Mouse (Mus musculus) stomach, embryonic 16.5 days (tissue): ENCODE data around the gene Sntg2. TPM values are rescaled to one million over a fixed set of nuclear protein-coding genes. Genes with fewer than 3 reads are reported as not detected.

Experiments
- ATAC-seq: fragments of 200-750 bp; cut with Nextera tagmentation; 2 replicates; pipeline ENCODE4 v1.8.0; 2017; ENCODE audit warnings: moderate number of reproducible peaks, moderate TSS enrichment; ENCODE audit not compliant: insufficient read depth, low FRiP score
- H3K27ac ChIP-seq: fragments of 300-500 bp; sonication (generic); 2 replicates; pipeline ENCODE4 v1.5.1; 2014; ENCODE audit warnings: low read length
- H3K27me3 ChIP-seq: fragments of 300-500 bp; sonication (generic); 2 replicates; pipeline ENCODE4 v1.6.1; 2014; ENCODE audit warnings: low read length, control low read depth, mixed read lengths; ENCODE audit not compliant: control insufficient read depth, insufficient read depth
- H3K36me3 ChIP-seq: fragments of 300-500 bp; sonication (generic); 2 replicates; pipeline ENCODE4 v1.6.1; 2014; ENCODE audit warnings: low read length; ENCODE audit not compliant: control insufficient read depth, insufficient read depth
- H3K4me1 ChIP-seq: fragments of 300-500 bp; sonication (generic); 2 replicates; pipeline ENCODE4 v1.6.1; 2014; ENCODE audit warnings: low read length, control low read depth, mixed read lengths; ENCODE audit not compliant: control insufficient read depth, insufficient read depth
- H3K4me2 ChIP-seq: fragments of 300-500 bp; sonication (generic); 2 replicates; pipeline ENCODE4 v1.6.1; 2014; ENCODE audit warnings: low read depth, low read length, mixed read lengths
- H3K4me3 ChIP-seq: fragments of 300-500 bp; sonication (generic); replicated peaks from 2 replicates; pipeline ENCODE4 v1.5.1; 2014; ENCODE audit warnings: mild to moderate bottlenecking, low read length
- H3K9ac ChIP-seq: fragments of 300-500 bp; sonication (generic); 2 replicates; pipeline ENCODE4 v1.6.1; 2014; ENCODE audit warnings: low read length
- H3K9me3 ChIP-seq: fragments of 300-500 bp; sonication (generic); replicated peaks from 2 replicates; pipeline ENCODE4 v1.6.1; 2016; ENCODE audit warnings: low read length, control low read depth; ENCODE audit not compliant: control insufficient read depth
- WGBS: fragments of 180-500 bp; shearing (Covaris S2); extraction: QIAGEN DNeasy Blood & Tissue Kit; methylation state at CpG from one replicate; pipeline ENCODE4 v1.1.7; 2014; 5-methylcytosine and 5-hydroxymethylcytosine counted together
- polyA plus RNA-seq: library from polyadenylated mRNA; unstranded; fragments of >200 nt; fragmentation: Nextera tagmentation; extraction: Ambion mirVana; gene quantifications from 2 replicates; pipeline ENCODE4 v1.2.1, GENCODE M21; 2015

Gene Sntg2
- polyA plus RNA-seq, 1 experiment from 2014 or later: 29.7 TPM

GRCm38 (mm10) chr12:30202763-30203162 lies 170.4 kb downstream of the Sntg2 start:
- Histone ChIP-seq H3K27me3 (no peaks in the 10 kb centered on the region), H3K9me3 (no peaks in the 10 kb centered on the region), H3K4me3 (no peak overlapping the region), H3K4me1 (no peaks in the 10 kb centered on the region), H3K36me3 (no peaks in the 10 kb centered on the region), H3K9ac (no peak overlapping the region), H3K4me2 (no peak overlapping the region), H3K27ac (no peak overlapping the region)
- WGBS: 67% methylated on average over 1 of the region's 1 CpGs
- ATAC-seq: no peak

- H3K4me3 ChIP-seq: no peak overlapping the region
- H3K27ac ChIP-seq: no peak overlapping the region
- H3K4me2 ChIP-seq: no peak overlapping the region
- no peak for ATAC-seq
- H3K36me3 ChIP-seq: no peaks in the 10 kb centered on the region
- WGBS: 81% methylated on average over 5 of the region's 5 CpGs
- H3K27me3 ChIP-seq: no peaks in the 10 kb centered on the region
- H3K9ac ChIP-seq: no peak overlapping the region
- H3K9me3 ChIP-seq: no peaks in the 10 kb centered on the region
- H3K4me1 ChIP-seq: no peaks in the 10 kb centered on the region
Observed at GRCm38 (mm10) chr12:30201031-30201430, 172.1 kb downstream of the Sntg2 start.

- Histone ChIP-seq H3K4me3 (no peak overlapping the region), H3K4me2 (no peak overlapping the region; the same call in 1 of the 2 replicates), H3K4me1 (no peaks in the 10 kb centered on the region), H3K9ac (no peak overlapping the region), H3K27ac (no peak overlapping the region), H3K9me3 (no peaks in the 10 kb centered on the region), H3K27me3 (no peaks in the 10 kb centered on the region), H3K36me3 (no peaks in the 10 kb centered on the region)
- WGBS: 80% methylated on average over 7 of the region's 7 CpGs
- no peak for ATAC-seq
Observed at GRCm38 (mm10) chr12:30200621-30201020, 172.6 kb downstream of the Sntg2 start.

- no peaks in the 10 kb centered on the region for H3K4me1 ChIP-seq
- H3K9me3 ChIP-seq: no peaks in the 10 kb centered on the region
- ATAC-seq: no peak
- H3K9ac ChIP-seq: no peak overlapping the region
- 23% methylated on average over 2 of the region's 2 CpGs for WGBS
- no peak overlapping the region for H3K4me3 ChIP-seq
- H3K27ac ChIP-seq: no peak overlapping the region
- H3K4me2 ChIP-seq: no peak overlapping the region
- no peaks in the 10 kb centered on the region for H3K27me3 ChIP-seq
- H3K36me3 ChIP-seq: no peaks in the 10 kb centered on the region
Observed at GRCm38 (mm10) chr12:30199735-30200134, 173.4 kb downstream of the Sntg2 start.

GRCm38 (mm10) chr12:30198250-30198649 lies 174.9 kb downstream of the Sntg2 start:
- Histone ChIP-seq H3K4me2 (no peak overlapping the region), H3K36me3 (no peaks in the 10 kb centered on the region), H3K27me3 (no peaks in the 10 kb centered on the region), H3K4me3 (no peak overlapping the region), H3K9me3 (no peaks in the 10 kb centered on the region), H3K9ac (no peak overlapping the region), H3K27ac (no peak overlapping the region), H3K4me1 (no peaks in the 10 kb centered on the region)
- ATAC-seq: no peak
- WGBS: 63% methylated on average over 1 of the region's 1 CpGs

GRCm38 (mm10) chr12:30181721-30182120 lies 191.5 kb downstream of the Sntg2 start:
- no peak overlapping the region for H3K4me3 ChIP-seq
- H3K27ac ChIP-seq: no peak overlapping the region
- no peak for ATAC-seq
- no peaks in the 10 kb centered on the region for H3K27me3 ChIP-seq
- no peaks in the 10 kb centered on the region for H3K9me3 ChIP-seq
- no peak overlapping the region for H3K9ac ChIP-seq
- no peaks in the 10 kb centered on the region for H3K36me3 ChIP-seq
- 77% methylated on average over 3 of the region's 3 CpGs for WGBS
- H3K4me2 ChIP-seq: no peak overlapping the region
- H3K4me1 ChIP-seq: no peaks in the 10 kb centered on the region

- Histone ChIP-seq H3K4me1 (no peaks in the 10 kb centered on the region), H3K4me3 (no peak overlapping the region), H3K27me3 (no peaks in the 10 kb centered on the region), H3K9ac (no peak overlapping the region), H3K9me3 (no peaks in the 10 kb centered on the region), H3K4me2 (no peak overlapping the region), H3K27ac (no peak overlapping the region), H3K36me3 (no peaks in the 10 kb centered on the region)
- WGBS: 46% methylated on average over 1 of the region's 1 CpGs
- ATAC-seq: no peak
Observed at GRCm38 (mm10) chr12:30179623-30180022, 193.6 kb downstream of the Sntg2 start.

GRCm38 (mm10) chr12:30177966-30178365 lies 195.2 kb downstream of the Sntg2 start:
- Histone ChIP-seq H3K36me3 (no peaks in the 10 kb centered on the region), H3K4me3 (no peak overlapping the region), H3K27me3 (no peaks in the 10 kb centered on the region), H3K9me3 (no peaks in the 10 kb centered on the region), H3K4me1 (no peaks in the 10 kb centered on the region), H3K9ac (no peak overlapping the region), H3K27ac (no peak overlapping the region), H3K4me2 (no peak overlapping the region)
- WGBS: 59% methylated on average over 6 of the region's 6 CpGs
- ATAC-seq: no peak

GRCm38 (mm10) chr12:30177529-30177928 lies 195.6 kb downstream of the Sntg2 start:
- Histone ChIP-seq H3K36me3 (no peaks in the 10 kb centered on the region), H3K27me3 (no peaks in the 10 kb centered on the region), H3K9me3 (no peaks in the 10 kb centered on the region), H3K27ac (no peak overlapping the region), H3K4me3 (no peak overlapping the region), H3K4me2 (no peak overlapping the region), H3K9ac (no peak overlapping the region), H3K4me1 (no peaks in the 10 kb centered on the region)
- WGBS: 81% methylated on average over 2 of the region's 2 CpGs
- ATAC-seq: no peak

- H3K4me1 ChIP-seq: no peaks in the 10 kb centered on the region; the same call in 1 of the 2 replicates
Observed at GRCm38 (mm10) chr12:30168491-30168890, 204.7 kb downstream of the Sntg2 start.

More at GRCm38 (mm10) chr12:30168491-30168890, 204.7 kb downstream of the Sntg2 start:
- Histone ChIP-seq H3K27me3 (no peaks in the 10 kb centered on the region), H3K9ac (no peak overlapping the region), H3K9me3 (no peaks in the 10 kb centered on the region), H3K4me3 (no peak overlapping the region), H3K27ac (no peak overlapping the region), H3K4me2 (no peak overlapping the region), H3K36me3 (no peaks in the 10 kb centered on the region)
- ATAC-seq: no peak
- WGBS: 63% methylated on average over 3 of the region's 3 CpGs
